Mouse (Mus musculus): ENCODE measurements at regions not wholly inside any gene's neighbourhood (a gene's known extent, or its start where the extent isn't known, plus 50 kb on each side); places are given as distances from the start of the nearest gene placed in this dataset.

DNA sequence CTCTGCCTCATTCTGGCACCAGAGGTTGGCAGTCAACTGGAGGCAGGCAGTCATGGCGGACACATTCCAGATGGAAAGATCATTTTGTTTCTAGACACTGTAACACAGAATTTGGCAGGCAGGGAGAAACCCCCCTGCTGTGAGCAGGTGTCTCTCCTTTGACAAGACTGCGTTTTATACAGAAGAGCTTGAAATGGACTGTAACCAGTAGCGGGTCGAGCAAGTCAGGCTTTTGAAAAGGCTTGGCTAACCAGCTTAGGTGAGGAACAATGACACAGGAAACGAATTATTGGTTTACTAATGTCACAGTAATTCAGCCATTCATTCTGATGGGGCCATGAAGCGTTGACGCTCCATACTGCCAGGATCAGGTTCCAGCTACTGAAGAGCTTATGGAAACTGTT is 275.3 kb upstream of the Slc24a5 start:
- no peak for DNase-seq

DNA sequence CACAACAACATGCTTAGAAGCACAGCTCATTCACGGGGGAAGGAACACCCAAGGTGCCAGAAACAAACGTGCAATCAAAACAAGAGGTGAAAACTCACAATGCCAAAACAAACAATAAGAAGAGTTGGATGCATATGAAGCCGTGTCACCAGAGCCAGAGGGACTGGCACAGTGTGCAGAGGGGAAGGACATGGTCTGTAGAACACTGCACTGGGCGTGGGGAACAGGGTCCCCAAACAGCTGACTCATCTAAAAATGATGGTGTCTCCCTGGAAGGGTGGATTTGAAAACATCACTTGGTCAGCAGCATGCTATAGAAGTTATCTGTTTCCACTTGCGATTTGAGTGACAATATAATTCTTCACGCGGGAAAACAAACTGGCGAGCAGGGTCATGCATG is 256.2 kb upstream of the Slc24a5 start:
- DNase-seq = no peak

- no peak for DNase-seq
Measured at GRCm38 (mm10) chr2:124816814-124817213, 251.1 kb upstream of the Slc24a5 start.

DNA sequence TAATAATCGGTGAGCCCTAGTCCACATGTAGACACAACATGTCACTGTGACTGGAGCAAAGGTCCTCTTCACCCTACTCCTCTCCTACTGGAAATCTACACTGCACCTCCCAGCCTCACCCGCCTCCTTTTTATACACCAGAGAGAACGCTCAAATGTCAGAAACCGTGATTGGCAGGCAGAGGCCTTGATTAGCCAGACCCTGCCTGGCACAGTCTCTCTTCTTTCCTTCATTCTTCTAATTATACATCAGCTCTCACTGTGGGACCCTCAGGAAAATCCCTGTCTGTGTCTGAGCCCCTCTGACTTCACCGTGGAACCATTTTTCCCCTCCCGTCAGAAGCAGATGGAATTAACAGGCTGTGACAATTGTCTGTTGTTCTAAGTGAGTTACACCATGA is 248.1 kb upstream of the Slc24a5 start:
- DNase-seq = no peak

- DNase-seq = no peak
Measured at GRCm38 (mm10) chr2:124820821-124821220, 247.1 kb upstream of the Slc24a5 start.

DNA sequence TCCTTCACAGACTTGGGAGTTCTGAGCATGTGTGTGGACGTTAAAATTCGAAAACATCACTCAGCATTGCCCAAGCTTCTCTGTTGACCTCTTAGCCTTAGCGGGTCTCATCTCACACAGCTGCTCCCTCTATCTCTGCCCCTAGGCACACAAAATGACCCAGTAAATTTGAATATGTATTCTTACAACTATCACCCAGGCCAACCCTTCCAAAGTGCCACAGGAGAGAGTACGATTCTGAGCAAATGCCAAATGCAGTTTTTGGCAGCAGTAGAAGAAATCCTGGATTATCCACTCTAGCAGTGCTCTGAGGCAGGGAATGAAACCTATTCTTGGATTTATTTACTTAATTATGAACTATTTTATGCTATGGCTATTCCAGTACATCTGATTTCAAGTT is 246.6 kb upstream of the Slc24a5 start:
- DNase-seq = no peak

DNA sequence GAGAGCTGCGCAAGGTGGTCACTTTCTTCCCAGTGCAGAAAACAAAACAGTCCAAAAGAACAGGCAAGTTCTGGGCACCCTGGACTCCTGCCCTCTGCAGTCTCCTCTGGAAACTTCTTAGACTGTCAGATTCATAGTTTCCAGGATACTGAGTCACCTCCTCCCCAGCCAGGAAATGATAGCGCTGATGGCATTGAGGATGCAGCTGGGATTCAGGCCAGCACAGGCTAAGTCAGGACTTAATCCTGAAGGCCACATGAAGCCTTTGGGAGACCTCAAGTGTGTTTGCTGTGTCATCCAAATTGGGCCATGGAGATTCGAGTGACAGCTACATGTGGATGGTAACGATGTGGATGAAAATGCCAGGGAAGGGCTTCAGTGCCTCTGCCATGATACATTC is 219.1 kb upstream of the Slc24a5 start:
- DNase-seq = no peak

DNA sequence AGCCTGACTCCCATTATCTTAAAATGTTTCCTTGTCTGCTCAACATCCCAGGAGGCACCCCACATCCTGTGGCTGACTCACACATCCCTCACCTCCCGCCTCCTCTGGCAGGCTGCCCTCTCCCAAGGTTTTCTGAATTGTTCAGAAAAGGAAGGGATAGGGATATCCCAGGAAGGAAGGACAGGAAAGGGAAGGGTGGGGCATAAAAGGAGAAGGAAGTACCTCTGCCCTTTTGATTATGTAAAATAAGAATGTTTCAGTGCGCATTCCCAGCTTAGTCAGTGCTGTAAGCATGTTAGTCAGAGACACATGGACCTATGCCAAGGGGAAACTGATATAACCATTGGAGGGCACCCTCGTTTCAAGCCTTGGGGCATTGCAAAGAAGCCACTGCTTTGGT is 209.4 kb upstream of the Slc24a5 start:
- peak; percentile 15 for DNase-seq

- DNase-seq = no peak
Measured at GRCm38 (mm10) chr2:124888209-124888608, 179.7 kb upstream of the Slc24a5 start.

DNA sequence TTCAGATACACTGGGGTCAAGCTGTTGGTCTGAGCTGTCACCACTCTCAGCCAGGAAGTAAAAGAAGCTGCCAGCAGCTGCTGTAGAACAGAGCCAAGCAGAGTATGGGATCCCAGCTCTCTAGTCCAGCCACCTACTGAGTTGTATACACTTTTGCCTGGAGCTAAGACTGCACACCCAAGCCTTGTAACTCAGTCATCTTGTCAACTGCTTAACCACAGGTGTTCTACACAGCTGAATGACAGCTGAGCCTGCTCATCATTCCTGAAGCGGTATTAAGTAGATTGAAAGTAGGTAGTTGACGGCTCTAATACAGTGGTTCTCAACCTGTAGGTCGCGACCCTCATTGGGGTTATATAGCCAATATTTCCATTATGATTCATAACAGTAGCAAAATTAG is 172.9 kb upstream of the Slc24a5 start:
- no peak for DNase-seq

DNA sequence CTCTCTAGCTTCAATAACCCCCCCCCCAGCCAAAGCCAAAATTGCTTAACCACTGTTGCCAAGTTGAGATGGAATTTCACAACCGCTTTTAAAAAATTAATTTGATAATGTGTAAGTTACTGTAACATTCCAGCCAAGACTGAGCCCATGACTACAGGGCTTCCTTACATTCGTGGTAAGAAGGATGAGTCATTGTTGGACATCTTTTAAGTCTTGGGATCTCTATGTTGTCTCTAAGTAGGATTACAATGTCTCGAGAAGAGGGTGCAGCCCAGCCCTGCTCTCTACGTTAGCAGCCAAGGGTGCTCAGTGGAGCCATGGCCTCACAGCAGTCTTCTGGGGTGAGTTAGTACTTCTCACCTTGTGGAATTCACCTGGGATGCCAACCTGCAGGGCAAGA is 164.4 kb upstream of the Slc24a5 start:
- no peak for DNase-seq

DNA sequence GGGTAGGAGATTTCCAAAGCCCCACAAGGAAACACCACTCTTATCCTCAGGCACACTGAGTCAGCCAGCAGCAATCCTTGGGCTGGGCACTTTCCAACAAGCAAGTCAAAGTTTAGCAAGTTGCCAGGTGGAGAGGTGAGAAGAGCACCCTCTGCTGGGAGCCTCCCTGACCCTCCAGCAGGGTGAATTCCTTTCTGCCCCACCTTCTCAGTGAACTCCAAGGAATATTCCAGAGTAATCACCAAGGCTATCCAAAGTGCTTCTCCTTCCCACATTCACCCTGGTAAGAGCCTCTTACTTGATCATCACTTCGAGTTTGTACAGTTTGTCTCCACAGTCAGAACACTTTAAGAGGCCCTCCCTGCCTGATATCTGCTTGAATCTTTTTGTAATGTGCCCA is 162.8 kb upstream of the Slc24a5 start:
- no peak for DNase-seq

- no peak for DNase-seq
Measured at GRCm38 (mm10) chr2:124918986-124919761, 148.8 kb upstream of the Slc24a5 start.

DNA sequence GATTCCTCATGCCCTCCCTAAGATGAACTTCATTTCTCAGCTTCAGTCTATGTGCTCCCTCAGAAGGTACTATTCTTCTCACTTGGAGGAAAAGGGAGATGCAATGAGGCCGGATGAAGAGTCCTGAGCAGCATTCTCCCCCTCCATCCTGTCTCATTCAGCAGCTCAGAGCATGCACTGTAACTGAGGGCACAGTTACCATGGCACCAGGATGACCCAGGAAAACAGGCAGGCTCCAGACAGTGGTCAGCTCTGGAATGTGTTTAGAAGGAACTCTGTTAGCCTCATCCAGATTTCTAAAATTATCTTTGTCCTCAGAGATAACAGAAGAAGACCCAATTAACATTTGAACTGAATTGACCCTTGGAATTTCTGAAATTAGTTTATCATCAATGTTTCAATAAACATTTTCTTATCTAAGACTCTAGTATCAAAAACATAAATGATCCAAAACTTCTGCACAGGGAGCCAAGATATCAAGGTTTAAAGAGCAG is 148.1 kb upstream of the Slc24a5 start:
- no peak for DNase-seq

- no peak for DNase-seq
Measured at GRCm38 (mm10) chr2:124920265-124920664, 147.7 kb upstream of the Slc24a5 start.

- peak; percentile 50 for DNase-seq
Measured at GRCm38 (mm10) chr2:124927882-124928758, 139.8 kb upstream of the Slc24a5 start.

DNA sequence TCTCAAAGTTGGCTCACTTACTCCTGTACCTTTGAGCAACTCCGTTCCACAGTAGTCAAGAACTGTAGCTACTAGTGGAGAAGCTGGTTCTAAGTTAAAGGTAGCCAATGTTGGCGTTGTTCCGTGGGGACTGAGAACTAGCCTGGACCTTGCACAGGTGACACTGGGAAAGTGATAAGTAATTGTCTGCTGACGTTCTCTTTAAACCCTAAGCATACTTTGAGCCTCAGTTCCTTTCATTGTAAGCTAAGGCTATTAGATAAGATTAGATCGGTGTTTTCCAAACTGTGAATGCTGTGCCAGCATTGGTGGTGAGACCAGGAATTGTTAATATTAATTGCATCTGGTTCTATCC is 139.2 kb upstream of the Slc24a5 start:
- DNase-seq = no peak

- no peak for DNase-seq
Measured at GRCm38 (mm10) chr2:124930719-124931118, 137.2 kb upstream of the Slc24a5 start.

DNA sequence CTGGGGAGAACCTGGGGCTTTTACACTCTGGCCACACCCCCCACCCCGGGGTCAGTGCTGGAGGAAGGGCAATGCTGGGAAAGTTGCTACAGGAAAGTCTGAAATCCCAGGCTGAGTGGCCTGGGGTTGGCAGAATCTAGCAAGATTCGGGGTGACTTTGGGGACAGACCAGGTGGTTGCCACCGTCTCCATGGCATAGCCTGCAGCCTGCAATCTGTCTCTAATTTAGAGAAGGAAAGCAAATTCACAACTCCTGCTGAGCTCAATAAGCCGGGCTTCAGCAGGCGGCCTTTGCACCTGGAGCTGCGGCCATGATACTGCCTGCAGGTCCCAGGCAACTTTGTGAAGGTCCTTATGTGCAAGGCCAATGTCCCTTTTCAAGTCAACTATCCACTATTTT is 135.4 kb upstream of the Slc24a5 start:
- DNase-seq = no peak

- DNase-seq = no peak
Measured at GRCm38 (mm10) chr2:124933876-124934275, 134.0 kb upstream of the Slc24a5 start.

DNA sequence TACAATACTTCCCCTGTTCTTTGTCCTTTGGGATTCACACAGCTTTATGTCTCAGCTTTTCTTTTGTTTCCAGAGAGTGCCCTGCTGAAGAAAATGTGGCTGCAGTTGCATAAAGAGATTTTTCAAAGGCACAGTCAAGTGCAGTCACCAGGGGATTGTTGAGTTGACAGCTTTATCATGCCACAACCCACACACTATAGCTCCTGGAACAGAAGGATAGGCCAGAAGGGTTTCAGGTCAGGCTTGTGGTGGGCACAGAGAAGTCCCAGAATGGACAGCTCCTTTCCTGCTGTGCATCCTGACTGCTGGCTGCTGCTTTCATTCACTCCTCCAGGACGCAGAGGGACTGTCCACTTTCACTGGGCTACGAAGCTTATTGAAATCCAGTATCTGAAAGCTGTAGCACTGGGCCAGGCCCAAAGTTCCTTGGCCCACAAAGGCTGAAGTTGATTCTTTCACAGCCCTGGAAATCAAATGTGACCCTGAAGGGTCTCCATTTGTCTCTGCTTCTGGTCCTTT is 119.6 kb upstream of the Slc24a5 start:
- DNase-seq = no peak

DNA sequence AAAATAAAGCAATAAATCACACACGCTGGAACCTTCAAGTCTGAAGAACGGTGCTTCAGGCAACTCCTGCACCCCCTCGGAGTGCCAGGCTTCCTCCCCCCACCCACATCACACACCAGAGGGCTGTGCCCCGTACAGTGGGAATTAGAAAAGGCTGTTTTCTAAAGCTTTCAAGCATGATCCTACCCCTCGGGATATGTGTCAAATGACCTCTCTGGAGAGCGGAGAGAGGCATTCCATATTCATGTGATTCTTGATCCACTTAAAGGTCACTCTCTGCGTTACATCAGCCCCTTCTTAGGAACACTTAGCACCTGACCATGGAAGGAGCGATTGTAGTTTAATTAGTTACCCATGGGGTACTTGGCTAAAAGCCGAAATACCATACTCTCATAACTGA is 119.1 kb upstream of the Slc24a5 start:
- DNase-seq = no peak

DNA sequence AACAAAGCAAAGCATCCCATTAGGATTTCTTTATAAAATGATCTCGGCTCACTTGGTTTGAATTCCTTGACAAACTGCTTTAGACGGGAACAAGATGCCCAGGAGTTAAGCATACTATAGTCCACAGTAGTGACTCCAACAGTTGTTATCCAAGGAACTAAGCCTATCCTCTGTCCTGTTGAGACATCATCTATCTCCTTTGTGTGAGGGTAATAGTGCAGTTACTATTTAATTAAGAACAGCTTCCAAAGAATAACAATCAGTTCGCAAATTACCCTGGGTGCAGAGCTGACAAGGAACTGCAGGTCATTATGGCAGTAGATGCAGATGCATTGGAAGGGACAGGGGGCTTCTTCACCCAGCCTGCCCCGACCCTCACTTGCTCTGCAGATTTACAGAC is 115.7 kb upstream of the Slc24a5 start:
- no peak for DNase-seq

GRCm38 (mm10) chr2:124953015-124953414 is 114.9 kb upstream of the Slc24a5 start:
- no peak for DNase-seq

Data from right cerebral cortex, postnatal 25 days (tissue).